Mouse (Mus musculus) left cerebral cortex, adult 8-10 months (tissue): ENCODE data around the gene Fkbp7. TPM values are rescaled to one million over a fixed set of nuclear protein-coding genes. Genes with fewer than 3 reads are reported as not detected.

Source experiments
- total RNA-seq, 4 experiments: library from RNA; stranded (reverse); gene quantifications; 2 replicates each; pipeline ENCODE4 v1.2.4; 2022

Fkbp7 gene
- total RNA-seq, 4 experiments from 2014 or later: 4.4 to 6.1 (median 5.8) TPM

Other genes with a start within 250 kb of the Fkbp7 start
- gene Prkra, start 25.1 kb downstream of the Fkbp7 start, total RNA-seq: 10 to 100 TPM; 17.3 to 22.0 (median 18.9) TPM
- gene Pjvk, start 24.6 kb downstream of the Fkbp7 start, total RNA-seq: under 1 TPM in 1 of 4 experiments, not detected in 3; 0.46 TPM
- gene Plekha3, start 2.2 kb upstream of the Fkbp7 start, total RNA-seq: 10 to 100 TPM; 39.0 to 43.4 (median 40.7) TPM